Mouse (Mus musculus) forebrain, embryonic 16.5 days (tissue): ENCODE results near the gene Eng. TPM values are rescaled to one million over a fixed set of nuclear protein-coding genes. Genes with fewer than 3 reads are reported as not detected.

Experiments used
- ATAC-seq: fragments of 200-750 bp; cut with Nextera tagmentation; 2 replicates; pipeline ENCODE4 v1.8.0; 2017; ENCODE audit warnings: mild to moderate bottlenecking, moderate library complexity
- H3K27ac ChIP-seq: fragments of 300-500 bp; sonication (generic); 2 replicates; pipeline ENCODE4 v1.5.1; 2014; ENCODE audit warnings: low read length, control low read depth
- H3K27me3 ChIP-seq: fragments of 300-500 bp; sonication (generic); replicated peaks from 2 replicates; pipeline ENCODE4 v1.6.1; 2014; ENCODE audit warnings: low read length; ENCODE audit not compliant: control insufficient read depth, insufficient read depth
- H3K36me3 ChIP-seq: fragments of 300-500 bp; sonication (generic); 2 replicates; pipeline ENCODE4 v1.6.1; 2014; ENCODE audit not compliant: control insufficient read depth, insufficient read depth
- H3K4me1 ChIP-seq: fragments of 300-500 bp; sonication (generic); replicated peaks from 2 replicates; pipeline ENCODE4 v1.6.1; 2014; ENCODE audit warnings: low read length; ENCODE audit not compliant: control insufficient read depth, insufficient read depth
- H3K4me2 ChIP-seq: fragments of 300-500 bp; sonication (generic); 2 replicates; pipeline ENCODE4 v1.6.1; 2014; ENCODE audit warnings: mild to moderate bottlenecking, low read length, control low read depth
- H3K4me3 ChIP-seq: fragments of 300-500 bp; sonication (generic); replicated peaks from 2 replicates; pipeline ENCODE4 v1.5.1; 2014; ENCODE audit warnings: mild to moderate bottlenecking, low read length, control low read depth
- H3K9ac ChIP-seq: fragments of 300-500 bp; sonication (generic); replicated peaks from 2 replicates; pipeline ENCODE4 v1.6.1; 2014; ENCODE audit warnings: low read depth, low read length, control low read depth
- H3K9me3 ChIP-seq: fragments of 300-500 bp; sonication (generic); 2 replicates; pipeline ENCODE4 v1.6.1; 2016; ENCODE audit warnings: low read length; ENCODE audit not compliant: control insufficient read depth
- WGBS: fragments of 180-500 bp; shearing (Covaris S2); extraction: QIAGEN DNeasy Blood & Tissue Kit; methylation state at CpG from one replicate; pipeline ENCODE4 v1.1.7; 2014; 5-methylcytosine and 5-hydroxymethylcytosine counted together
- polyA plus RNA-seq: library from polyadenylated mRNA; unstranded; fragments of >200 nt; fragmentation: Nextera tagmentation; extraction: Ambion mirVana; gene quantifications from 2 replicates; pipeline ENCODE4 v1.2.1, GENCODE M21; 2015

Gene Eng
- polyA plus RNA-seq, 1 experiment from 2014 or later: 27.3 TPM

DNA sequence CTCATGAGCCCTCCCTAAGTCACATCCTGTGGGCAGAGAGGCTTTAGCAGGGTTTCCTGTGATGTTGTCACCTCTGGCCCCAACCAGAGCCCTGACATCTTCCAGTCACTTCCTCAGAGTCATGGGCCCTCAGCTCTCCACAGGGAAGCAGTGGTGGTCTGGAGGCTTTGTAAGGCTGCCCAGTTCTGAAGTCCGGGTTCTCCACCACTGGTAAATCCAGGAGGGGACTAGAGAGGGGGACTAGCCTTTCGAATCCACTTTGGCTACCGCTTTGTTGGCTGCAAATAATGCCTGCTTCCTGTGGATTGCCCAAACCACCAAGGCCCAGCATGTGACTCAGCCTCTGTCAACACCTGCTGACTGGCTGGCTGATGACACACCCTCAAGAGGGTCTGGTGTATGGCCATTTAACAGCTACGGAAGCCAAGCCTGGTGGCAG lies 68.6 kb downstream of the Eng start:
- peaks cover 4% of the 10 kb centered on the region; the same call in 1 of the 2 replicates for H3K36me3 ChIP-seq
- no peak overlapping the region for H3K9ac ChIP-seq
- no peaks in the 10 kb centered on the region for H3K9me3 ChIP-seq
- no peak overlapping the region for H3K4me3 ChIP-seq
- peaks cover 17% of the 10 kb centered on the region for H3K4me1 ChIP-seq
- no peak overlapping the region for H3K27ac ChIP-seq
- ATAC-seq: no peak
- H3K27me3 ChIP-seq: no peaks in the 10 kb centered on the region
- no peak overlapping the region for H3K4me2 ChIP-seq
- WGBS: 75% methylated on average over 4 of the region's 4 CpGs

DNA sequence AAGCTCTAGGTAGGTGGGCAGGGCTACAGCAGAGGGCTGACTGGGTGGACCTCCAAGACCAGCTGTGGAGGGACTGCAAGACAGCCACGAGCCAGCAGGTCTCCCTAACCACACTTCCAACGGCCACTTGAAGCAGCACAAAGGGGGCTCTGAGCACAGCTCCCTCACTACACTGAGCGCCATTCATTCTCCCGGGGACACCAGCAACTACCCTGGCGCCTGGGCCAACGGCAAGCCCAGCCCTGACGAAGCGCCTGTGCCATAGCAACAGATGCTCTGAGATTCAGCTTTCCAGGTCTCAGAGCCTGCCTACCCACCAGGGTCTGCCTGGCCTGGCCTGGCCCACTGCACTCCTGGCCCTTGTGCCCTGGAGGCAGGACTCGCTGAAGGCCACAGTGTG lies 72.4 kb downstream of the Eng start:
- no peak overlapping the region for H3K27ac ChIP-seq
- no peaks in the 10 kb centered on the region for H3K36me3 ChIP-seq
- H3K4me3 ChIP-seq: no peak overlapping the region
- WGBS: 23% methylated on average over 9 of the region's 9 CpGs
- H3K27me3 ChIP-seq: no peaks in the 10 kb centered on the region
- ATAC-seq: peak; percentile 55
- no peak overlapping the region for H3K4me2 ChIP-seq
- no peaks in the 10 kb centered on the region for H3K9me3 ChIP-seq
- H3K4me1 ChIP-seq: peaks cover 5% of the 10 kb centered on the region
- H3K9ac ChIP-seq: no peak overlapping the region

DNA sequence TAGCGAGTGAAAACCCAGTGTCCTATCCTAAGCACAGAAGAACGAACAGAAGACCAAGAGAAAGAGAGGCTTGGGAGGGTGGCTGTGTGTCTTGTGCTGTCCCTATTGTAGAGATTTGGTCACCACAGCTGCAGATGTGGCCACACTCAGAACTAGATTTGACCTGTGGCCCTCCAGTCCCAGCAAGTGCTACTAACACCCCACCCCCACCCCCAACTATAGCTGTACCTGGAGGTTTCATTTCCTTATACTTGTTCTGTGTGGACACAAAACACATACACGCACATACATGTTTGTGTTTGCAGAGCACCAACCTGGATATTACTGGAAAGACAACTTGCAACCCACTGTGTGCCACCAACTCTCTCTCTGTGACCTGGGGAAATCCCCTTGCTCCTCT lies 73.7 kb downstream of the Eng start:
- H3K4me1 ChIP-seq: no peaks in the 10 kb centered on the region; the same call in 1 of the 2 replicates

GRCm38 (mm10) chr2:32720681-32721229 lies 74.4 kb downstream of the Eng start, which contains the start of gene Sh2d3c:
TSS of gene Sh2d3c (plus strand) at chr2:32721055.
- no peak within 1 kb of the TSS for H3K4me2 ChIP-seq
- H3K9ac ChIP-seq: no peak within 1 kb of the TSS
- no peaks in the 10 kb centered on the region; the same call in 1 of the 2 replicates for H3K4me1 ChIP-seq
- H3K9me3 ChIP-seq: no peaks in the 10 kb centered on the region
- no peak for ATAC-seq
- H3K27ac ChIP-seq: no peak within 1 kb of the TSS
- no peaks in the 10 kb centered on the region for H3K36me3 ChIP-seq
- no peaks in the 10 kb centered on the region for H3K27me3 ChIP-seq
- 48% methylated on average over 8 of the region's 8 CpGs for WGBS
- H3K4me3 ChIP-seq: no peak within 1 kb of the TSS

More for the DNA sequence above, 73.7 kb downstream of the Eng start:
- Histone ChIP-seq H3K4me3 (no peak overlapping the region), H3K27me3 (no peaks in the 10 kb centered on the region), H3K27ac (no peak overlapping the region), H3K9me3 (no peaks in the 10 kb centered on the region), H3K36me3 (no peaks in the 10 kb centered on the region), H3K9ac (no peak overlapping the region), H3K4me2 (no peak overlapping the region)
- no peak for ATAC-seq
- 81% methylated on average over 3 of the region's 3 CpGs for WGBS

DNA sequence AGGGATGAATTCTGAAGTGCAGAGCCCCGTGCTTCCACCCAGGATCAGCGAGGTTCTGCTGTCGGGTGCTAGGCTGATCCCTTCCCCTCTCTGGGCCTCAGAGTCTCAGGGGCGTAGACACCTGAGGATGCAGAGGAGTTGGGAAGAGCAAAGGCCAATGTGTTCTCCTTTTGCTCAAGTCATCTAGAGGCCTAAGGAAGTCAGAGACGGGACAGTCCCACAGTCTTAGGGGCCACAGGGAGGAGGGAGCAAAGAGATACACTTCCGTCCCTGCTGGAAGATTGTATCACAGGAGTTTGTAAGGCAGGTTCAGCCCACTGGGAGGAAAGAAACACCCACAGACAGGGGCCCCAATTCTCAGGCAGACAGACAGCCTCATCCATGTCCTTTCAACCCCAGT lies 75.7 kb downstream of the Eng start:
- Histone ChIP-seq H3K4me3 (no peak overlapping the region), H3K27ac (no peak overlapping the region), H3K36me3 (no peaks in the 10 kb centered on the region), H3K9ac (no peak overlapping the region), H3K27me3 (no peaks in the 10 kb centered on the region), H3K4me1 (peaks cover 2% of the 10 kb centered on the region), H3K4me2 (no peak overlapping the region), H3K9me3 (no peaks in the 10 kb centered on the region)
- WGBS: 59% methylated on average over 6 of the region's 6 CpGs
- no peak for ATAC-seq

- Histone ChIP-seq H3K27me3 (no peaks in the 10 kb centered on the region), H3K4me3 (no peak overlapping the region), H3K4me1 (peaks cover 6% of the 10 kb centered on the region), H3K9me3 (no peaks in the 10 kb centered on the region), H3K36me3 (no peaks in the 10 kb centered on the region), H3K4me2 (no peak overlapping the region), H3K27ac (no peak overlapping the region), H3K9ac (no peak overlapping the region)
- ATAC-seq: no peak
- WGBS: 71% methylated on average over 3 of the region's 3 CpGs
These were observed 76.2 kb downstream of the Eng start for GRCm38 (mm10) chr2:32722581-32722980.

GRCm38 (mm10) chr2:32724149-32724548 lies 77.8 kb downstream of the Eng start:
- H3K4me2 ChIP-seq: no peak overlapping the region
- H3K4me3 ChIP-seq: no peak overlapping the region
- no peak overlapping the region for H3K27ac ChIP-seq
- no peaks in the 10 kb centered on the region for H3K27me3 ChIP-seq
- WGBS: 78% methylated on average over 4 of the region's 4 CpGs
- no peaks in the 10 kb centered on the region for H3K36me3 ChIP-seq
- no peak for ATAC-seq
- no peaks in the 10 kb centered on the region for H3K9me3 ChIP-seq
- H3K4me1 ChIP-seq: peaks cover 7% of the 10 kb centered on the region
- H3K9ac ChIP-seq: no peak overlapping the region

DNA sequence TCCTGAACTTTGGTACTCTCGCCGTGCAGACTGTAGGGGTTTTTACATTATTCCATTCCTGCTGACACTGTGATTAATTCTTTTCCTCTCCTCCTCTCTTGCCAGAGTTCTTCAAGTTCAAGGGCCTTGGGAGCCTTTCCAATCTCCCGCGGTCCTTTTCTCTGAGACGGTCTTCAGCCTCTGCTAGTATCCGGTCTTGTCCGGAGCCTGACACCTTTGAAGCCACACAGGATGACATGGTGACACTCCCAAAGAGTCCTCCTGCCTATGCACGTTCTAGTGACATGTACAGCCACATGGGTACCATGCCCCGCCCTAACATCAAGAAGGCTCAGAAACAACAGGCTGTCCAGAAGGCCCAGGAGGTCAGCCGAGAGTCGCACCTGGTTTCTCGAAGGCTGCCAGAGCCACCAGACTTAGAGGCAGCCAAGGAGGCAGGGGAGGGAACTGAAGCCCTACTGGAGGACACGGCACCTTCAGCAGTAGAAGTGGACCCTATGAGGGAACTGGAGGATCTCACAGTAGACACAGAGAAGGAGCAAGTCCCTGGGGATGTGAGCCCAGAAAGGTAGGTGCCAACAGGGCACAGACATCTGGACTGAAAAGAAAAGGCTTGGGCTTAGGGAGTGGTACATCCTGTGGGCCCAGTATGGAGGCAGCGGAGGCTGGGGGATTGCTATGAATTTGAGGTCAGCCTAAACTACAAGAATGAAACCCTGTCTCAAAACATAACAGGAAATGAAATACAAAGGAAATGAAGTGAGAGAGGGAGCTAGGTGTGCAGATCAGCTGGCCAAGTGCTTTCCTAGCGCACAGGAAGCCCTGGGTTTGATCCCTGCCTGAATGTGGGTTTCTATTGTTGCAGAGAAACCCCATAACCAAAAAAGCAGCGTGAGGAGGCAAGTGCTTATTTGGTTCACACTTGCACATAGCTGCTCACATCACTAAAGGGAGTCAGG lies 78.7 kb downstream of the Eng start:
- H3K4me2 ChIP-seq: no peak overlapping the region
- no peaks in the 10 kb centered on the region for H3K27me3 ChIP-seq
- H3K9me3 ChIP-seq: no peaks in the 10 kb centered on the region
- H3K4me1 ChIP-seq: peaks cover 7% of the 10 kb centered on the region
- H3K9ac ChIP-seq: no peak overlapping the region
- 82% methylated on average over 16 of the region's 16 CpGs for WGBS
- no peaks in the 10 kb centered on the region for H3K36me3 ChIP-seq
- ATAC-seq: no peak
- no peak overlapping the region for H3K27ac ChIP-seq
- H3K4me3 ChIP-seq: no peak overlapping the region

GRCm38 (mm10) chr2:32727435-32727834 lies 81.0 kb downstream of the Eng start:
- ATAC-seq: peak; percentile 99
- peaks cover 7% of the 10 kb centered on the region for H3K4me1 ChIP-seq
- H3K27me3 ChIP-seq: no peaks in the 10 kb centered on the region
- H3K9me3 ChIP-seq: no peaks in the 10 kb centered on the region
- H3K36me3 ChIP-seq: no peaks in the 10 kb centered on the region
- H3K27ac ChIP-seq: no peak overlapping the region
- H3K4me2 ChIP-seq: peak overlapping the region; percentile 49
- peak overlapping the region; percentile 29 for H3K4me3 ChIP-seq
- 1% methylated on average over 16 of the region's 16 CpGs for WGBS
- peak overlapping the region; percentile 12; the same call in 1 of the 2 replicates for H3K9ac ChIP-seq
